Mouse (Mus musculus) intestine, embryonic 14.5 days (tissue): ENCODE measurements around the gene Mrgbp. TPM values are rescaled to one million over a fixed set of nuclear protein-coding genes. Genes with fewer than 3 reads are reported as not detected.

Experiments
- ATAC-seq: fragments of 200-750 bp; cut with Nextera tagmentation; replicated peaks from 2 replicates; pipeline ENCODE4 v1.8.0; 2017; ENCODE audit warnings: low read depth, moderate number of reproducible peaks, moderate TSS enrichment, moderate library complexity; ENCODE audit not compliant: low FRiP score, low TSS enrichment
- DNase-seq: peaks from one replicate; pipeline ENCODE4 v3.0.0-alpha.2; 2018; ENCODE audit warnings: low spot score
- H3K27ac ChIP-seq: fragments of 300-500 bp; sonication (generic); 2 replicates; pipeline ENCODE4 v1.5.1; 2014; ENCODE audit warnings: low read depth, mild to moderate bottlenecking, control low read depth
- H3K27me3 ChIP-seq: fragments of 300-500 bp; sonication (generic); replicated peaks from 2 replicates; pipeline ENCODE4 v1.6.1; 2014; ENCODE audit warnings: low read length, control low read depth; ENCODE audit not compliant: control insufficient read depth, insufficient read depth
- H3K36me3 ChIP-seq: fragments of 300-500 bp; sonication (generic); 2 replicates; pipeline ENCODE4 v1.6.1; 2014; ENCODE audit warnings: low read length, control low read depth; ENCODE audit not compliant: control insufficient read depth, insufficient read depth
- H3K4me1 ChIP-seq: fragments of 300-500 bp; sonication (generic); replicated peaks from 2 replicates; pipeline ENCODE4 v1.6.1; 2014; ENCODE audit warnings: low read length, control low read depth, mixed read lengths; ENCODE audit not compliant: control insufficient read depth, insufficient read depth
- H3K4me2 ChIP-seq: fragments of 300-500 bp; sonication (generic); 2 replicates; pipeline ENCODE4 v1.6.1; 2014; ENCODE audit warnings: low read length
- H3K4me3 ChIP-seq: fragments of 300-500 bp; sonication (generic); 2 replicates; pipeline ENCODE4 v1.5.1; 2014; ENCODE audit warnings: low read depth, low read length, control low read depth, mixed read lengths
- H3K9ac ChIP-seq: fragments of 300-500 bp; sonication (generic); 2 replicates; pipeline ENCODE4 v1.6.1; 2014; ENCODE audit warnings: mild to moderate bottlenecking, low read length
- H3K9me3 ChIP-seq: fragments of 300-500 bp; sonication (generic); 2 replicates; pipeline ENCODE4 v1.6.1; 2016; ENCODE audit warnings: low read length, control low read depth; ENCODE audit not compliant: control insufficient read depth
- WGBS: fragments of 180-500 bp; shearing (Covaris S2); extraction: QIAGEN DNeasy Blood & Tissue Kit; methylation state at CpG from one replicate; pipeline ENCODE4 v1.1.7; 2014; 5-methylcytosine and 5-hydroxymethylcytosine counted together
- polyA plus RNA-seq: library from polyadenylated mRNA; unstranded; fragments of >200 nt; fragmentation: Nextera tagmentation; extraction: Ambion mirVana; gene quantifications from 2 replicates; pipeline ENCODE4 v1.2.1, GENCODE M21; 2014

The Mrgbp gene
- polyA plus RNA-seq, 1 experiment from 2014 or later: 27.3 TPM

DNA sequence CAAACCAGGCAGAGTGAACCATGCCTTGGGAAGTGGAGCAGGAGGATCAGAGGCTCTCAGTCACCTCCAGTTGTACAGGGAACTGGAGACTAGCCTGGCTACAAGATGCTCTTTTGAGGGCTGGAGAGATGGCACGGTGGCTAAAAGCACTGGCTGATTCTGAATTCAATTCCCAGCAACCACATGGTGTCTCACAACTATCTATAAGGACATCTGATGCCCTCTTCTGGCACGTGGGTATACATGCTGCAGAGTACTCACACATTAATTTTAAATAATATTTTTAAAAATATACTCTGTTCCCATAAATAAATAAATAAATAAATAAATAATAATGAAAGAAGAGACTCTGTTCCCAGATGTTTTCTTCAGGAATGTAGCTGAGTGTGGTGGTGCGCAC is 25.9 kb upstream of the Mrgbp start:
- no peak for ATAC-seq
- H3K4me3 ChIP-seq: no peak overlapping the region
- H3K9ac ChIP-seq: no peak overlapping the region
- H3K36me3 ChIP-seq: no peaks in the 10 kb centered on the region
- H3K27ac ChIP-seq: no peak overlapping the region
- peaks cover 4% of the 10 kb centered on the region; the same call in 1 of the 2 replicates for H3K4me1 ChIP-seq
- H3K9me3 ChIP-seq: no peaks in the 10 kb centered on the region
- no peaks in the 10 kb centered on the region for H3K27me3 ChIP-seq
- 65% methylated on average over 3 of the region's 3 CpGs for WGBS
- DNase-seq: no peak
- no peak overlapping the region for H3K4me2 ChIP-seq

DNA sequence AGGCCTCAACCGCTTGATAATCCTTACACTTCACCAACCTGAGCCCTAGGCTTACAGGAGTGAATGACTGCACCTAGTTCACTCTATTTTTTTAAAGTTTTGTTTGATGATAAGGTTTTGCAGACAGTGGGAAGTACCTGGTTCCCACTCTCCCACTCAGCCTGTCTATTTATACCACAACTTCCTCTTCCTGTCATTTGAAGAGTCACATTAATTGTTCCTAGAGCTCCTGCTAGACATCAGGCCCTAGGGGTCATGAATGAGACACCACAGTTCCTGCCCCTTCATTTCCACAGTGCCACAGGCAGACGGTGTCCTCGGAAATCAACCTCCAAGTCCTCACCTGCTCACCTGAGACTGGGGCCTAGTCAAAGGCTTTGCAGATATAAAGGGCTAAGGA is 24.6 kb upstream of the Mrgbp start:
- WGBS: 47% methylated on average over 3 of the region's 3 CpGs
- H3K4me3 ChIP-seq: no peak overlapping the region
- no peak overlapping the region for H3K9ac ChIP-seq
- H3K27me3 ChIP-seq: no peaks in the 10 kb centered on the region
- ATAC-seq: no peak
- no peak overlapping the region for H3K27ac ChIP-seq
- H3K36me3 ChIP-seq: no peaks in the 10 kb centered on the region
- H3K4me1 ChIP-seq: peaks cover 4% of the 10 kb centered on the region; the same call in 1 of the 2 replicates
- H3K9me3 ChIP-seq: no peaks in the 10 kb centered on the region
- no peak overlapping the region for H3K4me2 ChIP-seq
- no peak for DNase-seq

DNA sequence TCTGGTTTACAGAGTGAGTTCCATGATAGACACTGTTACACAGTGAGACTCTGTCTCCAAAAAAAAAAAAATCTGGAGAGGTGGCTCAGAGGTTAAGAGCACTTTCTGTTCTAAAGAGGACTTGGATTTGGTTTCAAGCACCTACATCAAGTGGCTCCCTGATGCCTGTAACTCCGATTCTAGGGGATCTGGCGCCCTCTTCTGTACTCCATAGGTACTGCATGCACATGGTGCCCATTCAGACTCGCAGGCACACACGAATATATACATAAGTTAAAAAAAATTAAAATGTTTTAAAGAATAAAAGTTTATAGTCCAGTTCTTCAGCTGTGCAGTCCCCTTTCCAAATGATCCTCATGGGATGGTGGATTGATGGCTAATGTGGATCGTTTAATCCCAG is 20.9 kb upstream of the Mrgbp start:
- H3K27ac ChIP-seq: no peak overlapping the region
- H3K4me3 ChIP-seq: no peak overlapping the region
- H3K9me3 ChIP-seq: no peaks in the 10 kb centered on the region
- 0 out of 2 replicates have a peak, but pooled peaks cover 2% of the 10 kb centered on the region for H3K27me3 ChIP-seq
- WGBS: 60% methylated on average over 5 of the region's 5 CpGs
- H3K9ac ChIP-seq: no peak overlapping the region
- H3K4me2 ChIP-seq: no peak overlapping the region
- DNase-seq: no peak
- ATAC-seq: no peak
- peaks cover 4% of the 10 kb centered on the region; the same call in 1 of the 2 replicates for H3K4me1 ChIP-seq
- H3K36me3 ChIP-seq: no peaks in the 10 kb centered on the region

DNA sequence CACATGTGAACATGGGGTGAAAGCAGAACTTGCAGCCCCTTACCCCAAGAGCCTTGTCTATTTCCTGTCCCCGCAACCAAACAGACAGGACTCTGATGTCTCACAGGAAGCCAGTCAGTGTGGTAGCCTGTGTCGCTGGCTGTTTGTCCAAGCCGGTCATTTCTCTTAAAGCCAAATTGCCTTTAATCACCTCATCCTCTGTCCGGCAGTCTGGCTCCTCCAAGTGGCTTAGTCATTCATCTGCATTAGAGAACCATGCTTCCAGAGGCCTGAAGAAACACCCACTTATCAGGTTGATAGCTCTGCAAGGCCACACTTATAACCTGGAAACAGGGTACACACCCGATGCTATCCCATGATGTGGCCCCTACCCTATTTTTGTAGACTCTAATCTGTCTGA is 19.0 kb upstream of the Mrgbp start:
- Histone ChIP-seq H3K27ac (no peak overlapping the region), H3K4me2 (no peak overlapping the region), H3K27me3 (0 out of 2 replicates have a peak, but pooled peaks cover 2% of the 10 kb centered on the region), H3K9me3 (no peaks in the 10 kb centered on the region), H3K9ac (no peak overlapping the region), H3K4me1 (peaks cover 4% of the 10 kb centered on the region; the same call in 1 of the 2 replicates), H3K36me3 (no peaks in the 10 kb centered on the region), H3K4me3 (no peak overlapping the region)
- ATAC-seq (no peak), DNase-seq (no peak)
- 42% methylated on average over 5 of the region's 5 CpGs for WGBS

DNA sequence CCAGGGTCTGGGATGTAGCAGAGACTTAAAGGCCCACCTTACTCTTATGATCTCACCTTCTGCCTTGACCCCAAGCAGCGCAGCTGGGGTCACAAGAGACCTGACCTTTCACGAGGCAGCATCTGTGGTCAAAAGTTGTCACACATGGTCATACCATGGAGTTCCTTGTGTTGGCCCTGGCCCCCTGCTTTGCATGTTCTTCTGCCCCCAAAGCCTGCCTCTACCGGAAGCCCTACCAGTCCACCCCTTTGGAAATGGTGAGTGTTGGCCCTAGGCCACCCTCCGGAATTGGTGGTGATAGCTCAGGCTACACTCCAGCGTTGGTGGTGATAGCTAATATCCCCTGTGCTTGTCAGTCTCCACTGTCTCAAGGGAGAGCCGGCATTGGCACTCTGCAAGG is 17.8 kb upstream of the Mrgbp start:
- no peak for ATAC-seq
- no peak overlapping the region for H3K4me3 ChIP-seq
- no peak overlapping the region for H3K9ac ChIP-seq
- 0 out of 2 replicates have a peak, but pooled peaks cover 2% of the 10 kb centered on the region for H3K27me3 ChIP-seq
- H3K4me1 ChIP-seq: peaks cover 4% of the 10 kb centered on the region; the same call in 1 of the 2 replicates
- DNase-seq: no peak
- 71% methylated on average over 6 of the region's 6 CpGs for WGBS
- H3K27ac ChIP-seq: no peak overlapping the region
- no peaks in the 10 kb centered on the region for H3K36me3 ChIP-seq
- H3K9me3 ChIP-seq: no peaks in the 10 kb centered on the region
- no peak overlapping the region for H3K4me2 ChIP-seq

DNA sequence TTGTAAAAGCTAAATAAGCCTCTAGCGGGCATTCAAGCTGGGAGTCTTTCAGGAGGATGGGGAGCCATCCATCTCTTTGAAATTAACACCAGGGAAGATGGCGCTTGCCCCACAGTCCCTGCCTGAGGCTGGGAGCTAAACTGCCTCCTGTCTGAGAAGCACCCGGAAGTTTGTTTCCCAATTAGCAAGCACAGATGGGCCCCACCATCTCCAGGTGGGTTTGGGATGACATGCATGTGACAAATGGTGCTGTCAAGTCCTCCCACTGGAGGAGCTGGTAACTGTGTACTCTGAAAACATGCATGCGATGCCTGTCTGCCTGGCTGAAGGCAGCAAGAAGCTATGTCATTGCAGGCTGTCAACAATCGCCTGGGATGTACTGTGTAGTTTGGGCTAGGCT is 17.3 kb upstream of the Mrgbp start:
- no peak for DNase-seq
- 35% methylated on average over 5 of the region's 5 CpGs for whole genome bisulfite sequencing
- no peak overlapping the region for H3K27ac ChIP-seq

DNA sequence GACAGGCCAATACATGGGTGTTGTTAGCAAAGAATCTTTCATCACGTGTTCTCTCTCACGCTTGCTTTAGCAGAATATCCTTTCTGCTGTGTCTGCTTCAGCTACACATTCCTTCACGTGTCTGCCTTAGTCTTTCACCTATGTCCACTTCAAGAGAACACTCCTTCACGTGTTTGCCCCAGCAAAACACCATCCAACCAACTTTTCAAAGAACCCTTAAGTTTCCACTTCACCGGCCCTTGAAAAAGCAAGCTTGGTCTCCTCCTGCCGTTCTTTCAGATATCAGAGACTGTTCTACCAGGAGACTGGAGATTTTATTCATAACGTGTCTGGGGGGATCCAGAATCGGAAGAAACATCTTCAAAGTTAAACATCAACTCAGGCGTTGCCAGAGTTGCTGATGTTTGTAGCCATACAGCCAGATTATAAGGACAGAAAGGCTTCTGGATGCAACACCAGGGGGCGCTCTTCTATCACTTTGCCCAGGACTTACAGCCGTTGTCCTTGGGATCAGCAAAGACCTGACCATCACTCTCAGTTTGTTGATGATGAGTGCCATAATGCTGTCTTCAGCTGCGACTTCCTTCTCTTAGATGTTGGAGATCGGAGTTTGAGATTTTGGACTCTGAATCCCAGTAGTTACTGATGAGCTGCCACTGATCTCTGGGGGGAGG is 14.7 kb upstream of the Mrgbp start:
- Histone ChIP-seq H3K9ac (no peak overlapping the region), H3K9me3 (no peaks in the 10 kb centered on the region), H3K27me3 (0 out of 2 replicates have a peak, but pooled peaks cover 2% of the 10 kb centered on the region), H3K4me2 (no peak overlapping the region), H3K27ac (no peak overlapping the region), H3K4me3 (no peak overlapping the region), H3K36me3 (no peaks in the 10 kb centered on the region), H3K4me1 (peaks cover 17% of the 10 kb centered on the region)
- ATAC-seq: no peak
- peak; percentile 77 for DNase-seq
- WGBS: 39% methylated on average over 13 of the region's 13 CpGs

More for the DNA sequence above, 17.3 kb upstream of the Mrgbp start:
- no peak overlapping the region for H3K9ac ChIP-seq
- no peaks in the 10 kb centered on the region for H3K9me3 ChIP-seq
- 0 out of 2 replicates have a peak, but pooled peaks cover 2% of the 10 kb centered on the region for H3K27me3 ChIP-seq
- no peak for ATAC-seq
- no peaks in the 10 kb centered on the region for H3K36me3 ChIP-seq
- H3K4me2 ChIP-seq: no peak overlapping the region
- H3K4me1 ChIP-seq: peaks cover 7% of the 10 kb centered on the region
- H3K4me3 ChIP-seq: no peak overlapping the region

DNA sequence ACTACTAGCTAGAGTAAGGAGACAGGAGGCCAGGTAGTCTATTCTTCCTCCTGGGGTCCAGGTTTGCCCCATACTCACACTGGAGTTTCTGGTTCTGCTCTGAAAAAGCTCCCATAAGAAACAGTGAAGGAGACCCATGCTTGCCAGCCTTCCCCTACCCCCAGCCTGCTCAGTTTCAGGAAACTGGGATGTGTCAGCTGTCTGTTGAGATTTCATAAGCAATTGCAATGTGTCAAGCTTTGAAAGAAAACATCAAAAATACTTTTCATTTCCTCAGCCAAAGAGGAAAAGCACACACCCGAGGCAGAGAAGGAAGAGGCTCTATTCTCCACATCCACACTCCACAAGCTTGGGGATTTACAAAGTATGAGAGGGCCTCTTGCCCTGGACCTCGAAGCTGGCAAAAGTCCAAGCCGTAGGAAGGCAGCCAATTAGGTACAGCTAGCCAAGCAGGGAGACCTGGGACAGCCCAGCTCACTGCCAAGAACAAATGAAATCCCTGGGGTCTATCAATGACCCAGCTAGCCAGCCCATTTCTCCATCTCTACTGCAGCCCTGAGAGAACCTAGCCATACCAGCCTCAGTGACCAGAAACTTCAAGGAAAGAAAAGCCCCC is 12.0 kb upstream of the Mrgbp start:
- ATAC-seq: no peak
- WGBS: 17% methylated on average over 3 of the region's 3 CpGs

More for the DNA sequence above, 12.0 kb upstream of the Mrgbp start:
- no peaks in the 10 kb centered on the region for H3K36me3 ChIP-seq
- 0 out of 2 replicates have a peak, but pooled peaks cover under 1% of the 10 kb centered on the region for H3K27me3 ChIP-seq
- H3K27ac ChIP-seq: peak overlapping the region; percentile 47; the same call in 1 of the 2 replicates
- H3K9me3 ChIP-seq: no peaks in the 10 kb centered on the region
- no peak overlapping the region for H3K4me3 ChIP-seq
- no peak overlapping the region for H3K4me2 ChIP-seq
- no peak overlapping the region for H3K9ac ChIP-seq
- H3K4me1 ChIP-seq: peaks cover 13% of the 10 kb centered on the region
- no peak for DNase-seq
